Mouse (Mus musculus) cerebellum, adult 9-10 months (tissue): ENCODE measurements around the gene Olfr1181.
"Not testable (repeated sequence)": the region's sequence is repeated elsewhere in the genome, so short reads cannot be mapped to it uniquely, and the experiment has no call there.

ENCODE experiments used
- DNase-seq: peaks from one replicate; pipeline ENCODE4 v3.0.0; 2022

Gene Olfr1181

GRCm38 (mm10) chr2:88426071-88426470, at the start of gene Olfr1181:
Gene Olfr1181, minus strand, starts transcription at chr2:88426171.
- DNase-seq, result no peak

DNA sequence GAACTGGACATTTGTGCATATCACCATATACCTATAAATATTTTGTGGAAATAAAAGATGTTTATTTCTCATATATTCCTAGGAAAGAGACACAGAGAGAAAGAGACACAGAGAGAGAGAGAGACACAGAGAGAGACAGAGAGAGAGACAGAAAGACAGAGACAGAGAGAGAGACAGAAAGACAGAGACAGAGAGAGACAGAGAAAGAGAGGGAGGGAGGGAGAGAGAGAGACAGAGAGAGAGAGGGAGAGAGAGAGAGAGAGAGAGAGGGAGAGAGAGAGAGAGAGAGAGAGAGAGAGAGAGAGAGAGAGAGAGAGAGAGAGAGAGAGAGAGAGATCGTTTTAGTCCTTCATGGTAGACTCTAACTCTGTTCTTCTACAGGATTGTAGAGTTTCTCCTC, 28.6 kb upstream of the Olfr1181 start, which contains the start of gene Olfr1183:
TSS of gene Olfr1183 (plus strand) at position 301 of the 400 bp plus-strand sequence.
- not testable (repeated sequence) for DNase-seq

GRCm38 (mm10) chr2:88449031-88449430, 23.1 kb upstream of the Olfr1181 start, which contains the start of gene Gm13757:
Gene Gm13757, minus strand, starts transcription at chr2:88449131.
- no peak for DNase-seq

GRCm38 (mm10) chr2:88419051-88419450, 6.9 kb downstream of the Olfr1181 start, which contains the start of gene Olfr1180:
Gene Olfr1180, minus strand, starts transcription at chr2:88419151.
- no peak for DNase-seq

DNA sequence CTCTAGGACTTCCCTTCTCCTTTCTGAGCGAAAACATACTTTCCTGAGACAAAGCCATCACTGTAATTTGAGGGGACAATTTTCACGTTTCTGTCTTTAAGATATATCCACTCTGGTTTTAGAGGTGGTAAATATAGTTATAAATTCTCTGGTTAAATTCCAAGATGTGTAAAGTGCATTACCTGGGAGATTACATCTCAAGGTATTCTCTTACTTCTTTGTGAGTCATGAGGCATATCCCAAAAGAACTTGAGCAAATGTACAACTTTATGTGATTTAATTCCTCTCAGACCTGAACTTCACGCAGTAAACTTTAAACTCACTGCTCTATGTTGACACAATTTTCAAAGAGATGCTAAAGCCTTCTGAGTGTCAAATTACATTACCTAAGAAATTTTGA, 19.6 kb downstream of the Olfr1181 start, which contains the start of gene Olfr1179:
TSS of gene Olfr1179 (minus strand) at position 101 of the 400 bp plus-strand sequence.
- no peak for DNase-seq

DNA sequence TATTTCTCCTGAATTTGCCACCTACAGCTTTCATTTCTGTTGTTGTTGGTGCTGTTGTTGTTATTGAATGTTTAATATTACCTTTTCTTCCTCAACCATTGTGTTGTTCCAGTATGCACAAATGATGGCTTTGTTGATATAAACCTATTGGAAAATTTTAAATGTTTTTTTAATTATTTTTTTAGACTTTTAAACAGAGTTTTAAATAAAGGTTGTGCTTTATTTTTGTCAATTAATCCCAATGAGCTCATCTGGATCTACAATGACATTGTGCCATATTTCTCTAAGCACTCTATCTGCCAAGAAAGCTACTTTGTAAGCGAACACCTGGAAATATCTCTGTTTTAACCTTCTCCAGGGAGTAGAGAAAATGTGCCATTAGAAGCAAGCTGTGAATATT, 39.2 kb downstream of the Olfr1181 start, which contains the start of gene Olfr1178:
TSS of gene Olfr1178 (plus strand) at position 301 of the 400 bp plus-strand sequence.
- no peak for DNase-seq
